Mouse (Mus musculus): ENCODE data around the gene Gm21974. TPM values are rescaled to one million over a fixed set of nuclear protein-coding genes. Genes with fewer than 3 reads are reported as not detected.
"Not testable (repeated sequence)": the region's sequence is repeated elsewhere in the genome, so short reads cannot be mapped to it uniquely, and the experiment has no call there.

Gm21974 gene
- polyA plus RNA-seq, 1 experiment from 2014 or later, result not detected

DNA sequence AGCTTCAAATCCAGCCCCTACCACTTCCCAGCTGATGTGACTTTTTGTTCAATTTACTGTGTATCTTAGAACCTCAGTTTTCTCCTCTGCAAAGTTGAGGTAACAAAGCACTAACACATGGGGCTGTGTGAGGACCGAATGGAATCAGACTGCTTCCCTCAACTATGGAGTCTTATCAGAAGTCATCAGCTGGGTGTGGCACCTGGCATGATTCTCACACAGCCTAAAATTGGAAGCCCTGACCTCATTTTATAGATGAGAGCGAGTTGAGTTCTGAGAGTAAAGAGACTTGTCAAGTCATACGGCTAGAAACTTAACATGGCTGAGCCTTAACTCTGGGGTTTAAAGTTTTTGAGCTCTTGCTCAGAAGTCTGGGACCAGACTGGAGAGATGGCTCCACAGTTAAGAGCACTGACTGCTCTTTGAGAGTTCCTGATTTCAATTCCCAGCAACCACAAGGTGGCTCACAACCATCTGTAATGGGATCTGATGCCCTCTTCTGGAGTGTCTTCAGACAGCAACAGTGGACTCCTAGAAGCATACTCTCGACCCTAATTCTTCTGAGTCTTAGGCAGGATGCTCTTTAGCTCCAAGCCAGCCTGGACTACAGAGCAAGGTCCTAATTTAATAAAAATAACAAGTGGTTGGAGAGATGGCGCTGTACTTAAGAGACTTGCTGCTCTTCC lies 25.0 kb downstream of the Gm21974 start:
- no peaks in the 10 kb centered on the region for H3K27me3 ChIP-seq
- H3K4me1 ChIP-seq, result peaks cover 12% of the 10 kb centered on the region
- 84% methylated on average over 5 of the region's 5 CpGs for WGBS
- H3K36me3 ChIP-seq, result peaks cover 57% of the 10 kb centered on the region
- H3K9me3 ChIP-seq, result no peaks in the 10 kb centered on the region
- no peak overlapping the region for H3K9ac ChIP-seq
- no peak for ATAC-seq (ENCODE audit: low FRiP score, low read depth)
- no peak overlapping the region for H3K4me3 ChIP-seq
- H3K4me2 ChIP-seq (replicated peaks), result no peak overlapping the region
- no peak overlapping the region for H3K27ac ChIP-seq

DNA sequence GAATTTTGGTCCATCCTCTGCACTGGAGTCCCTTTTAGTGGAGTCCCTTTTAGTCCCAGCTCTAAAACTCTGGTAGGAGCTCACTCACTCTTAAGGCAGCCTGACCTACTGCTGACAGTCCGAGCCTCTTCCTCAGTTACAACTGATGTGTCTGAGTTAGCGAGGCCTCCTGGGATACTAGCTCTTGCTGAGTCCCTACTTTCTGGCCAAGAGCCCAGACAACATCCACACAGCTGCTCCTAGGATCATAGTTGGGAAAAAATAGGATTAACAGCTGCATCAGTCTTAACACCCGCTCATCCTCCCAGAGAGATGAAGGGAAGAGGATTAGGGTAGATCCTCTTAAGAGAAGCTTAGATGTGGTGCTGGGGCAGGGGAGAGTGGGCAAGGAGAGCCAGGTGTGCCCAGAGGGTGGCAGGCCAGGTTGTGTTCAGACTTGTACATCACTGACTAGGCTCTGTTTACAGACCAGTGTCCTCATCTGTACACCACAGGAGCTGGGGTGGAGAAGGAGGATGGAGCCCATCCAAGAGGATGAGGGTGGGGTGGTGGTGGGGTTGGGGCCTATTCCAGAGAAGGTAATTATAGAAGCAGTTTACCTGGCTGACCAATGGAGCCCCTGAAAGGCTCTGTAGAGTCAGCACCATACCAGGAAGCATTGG lies 26.0 kb downstream of the Gm21974 start:
- ATAC-seq (ENCODE audit: low FRiP score, low read depth), result peak; percentile 67; the same call in 1 of the 2 replicates
- Histone ChIP-seq H3K36me3 (peaks cover 66% of the 10 kb centered on the region), H3K27me3 (no peaks in the 10 kb centered on the region), H3K9ac (0 out of 2 replicates have a peak overlapping the region, but pooled peaks have one; percentile 8), H3K9me3 (no peaks in the 10 kb centered on the region), H3K27ac (no peak overlapping the region), H3K4me2 (replicated peaks) (no peak overlapping the region), H3K4me3 (no peak overlapping the region), H3K4me1 (peaks cover 8% of the 10 kb centered on the region)
- 79% methylated on average over 3 of the region's 3 CpGs for WGBS

DNA sequence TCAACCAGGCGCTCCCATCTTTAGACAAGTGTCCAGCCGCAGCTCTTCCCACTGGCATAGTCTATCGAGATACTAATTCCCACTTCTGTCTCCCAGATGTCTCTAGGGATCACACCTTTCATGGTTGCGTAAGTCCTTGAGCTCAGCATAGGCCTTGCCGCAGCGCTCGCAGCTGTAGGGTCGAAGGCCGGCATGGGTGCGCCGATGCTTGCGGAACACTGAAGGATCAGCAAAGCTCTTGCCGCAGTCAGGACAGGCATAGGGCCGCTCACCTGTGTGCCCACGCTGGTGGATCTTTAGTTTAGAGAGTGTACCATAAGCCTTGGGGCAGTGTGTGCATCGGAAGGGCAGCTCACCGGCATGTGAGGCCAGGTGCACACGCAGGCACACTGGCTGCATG lies 27.6 kb downstream of the Gm21974 start:
- H3K27me3 ChIP-seq, result no peaks in the 10 kb centered on the region
- H3K9me3 ChIP-seq, result no peaks in the 10 kb centered on the region
- peaks cover 64% of the 10 kb centered on the region for H3K36me3 ChIP-seq
- 96% methylated on average over 18 of the region's 18 CpGs for WGBS
- H3K9ac ChIP-seq, result no peak overlapping the region
- no peak for ATAC-seq (ENCODE audit: low FRiP score, low read depth)
- H3K4me2 ChIP-seq (replicated peaks), result no peak overlapping the region
- no peak overlapping the region for H3K4me3 ChIP-seq
- H3K4me1 ChIP-seq, result no peaks in the 10 kb centered on the region
- H3K27ac ChIP-seq, result no peak overlapping the region

DNA sequence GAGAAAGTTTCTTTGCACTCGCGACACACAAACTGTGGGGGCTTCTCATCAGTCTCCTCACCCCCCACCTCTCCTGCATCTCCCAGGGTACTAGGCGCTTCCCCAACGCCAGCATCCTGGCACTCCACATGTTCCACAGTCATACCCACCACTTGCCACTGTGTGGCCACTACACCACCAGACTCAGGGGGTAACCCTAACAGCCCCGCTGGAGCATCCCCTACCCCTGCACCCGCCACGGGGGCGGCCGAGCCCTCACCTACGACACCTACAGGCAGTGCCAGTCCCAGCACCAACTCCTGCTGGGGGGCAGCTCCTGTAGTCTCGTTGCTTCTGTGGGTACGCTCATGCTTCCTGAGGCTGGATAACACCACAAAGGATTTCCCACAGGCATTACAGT lies 28.8 kb downstream of the Gm21974 start:
- Histone ChIP-seq H3K4me3 (no peak overlapping the region), H3K4me2 (replicated peaks) (no peak overlapping the region), H3K9me3 (no peaks in the 10 kb centered on the region), H3K27ac (no peak overlapping the region), H3K4me1 (no peaks in the 10 kb centered on the region), H3K36me3 (peaks cover 62% of the 10 kb centered on the region), H3K27me3 (no peaks in the 10 kb centered on the region), H3K9ac (no peak overlapping the region)
- 95% methylated on average over 12 of the region's 12 CpGs for WGBS
- no peak for ATAC-seq (ENCODE audit: low FRiP score, low read depth)

DNA sequence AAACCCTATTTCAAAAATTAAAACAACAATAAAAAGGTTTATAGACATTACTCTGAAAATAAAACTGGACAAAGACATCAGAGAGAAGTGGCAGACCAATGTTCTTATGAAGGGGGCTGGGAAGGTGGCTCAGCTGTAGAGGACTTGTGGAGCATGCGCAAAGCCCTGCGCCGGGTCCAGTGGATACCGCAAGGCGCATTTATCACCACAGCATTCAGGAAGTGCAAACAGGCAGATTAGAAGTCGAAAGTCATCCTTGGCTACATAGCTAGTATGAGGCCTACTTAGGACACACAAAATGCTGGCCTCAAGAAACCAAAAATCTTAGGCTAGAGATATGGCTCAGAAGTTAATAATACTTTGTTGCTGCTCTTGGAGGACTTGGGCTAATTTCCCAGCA lies 37.0 kb downstream of the Gm21974 start:
- Histone ChIP-seq H3K36me3 (0 out of 2 replicates have a peak, but pooled peaks cover 7% of the 10 kb centered on the region), H3K9ac (no peak overlapping the region), H3K27me3 (no peaks in the 10 kb centered on the region), H3K4me1 (no peaks in the 10 kb centered on the region), H3K27ac (no peak overlapping the region), H3K4me3 (no peak overlapping the region), H3K9me3 (no peaks in the 10 kb centered on the region), H3K4me2 (replicated peaks) (no peak overlapping the region)
- no peak for ATAC-seq (ENCODE audit: low FRiP score, low read depth)
- 90% methylated on average over 6 of the region's 6 CpGs for WGBS

DNA sequence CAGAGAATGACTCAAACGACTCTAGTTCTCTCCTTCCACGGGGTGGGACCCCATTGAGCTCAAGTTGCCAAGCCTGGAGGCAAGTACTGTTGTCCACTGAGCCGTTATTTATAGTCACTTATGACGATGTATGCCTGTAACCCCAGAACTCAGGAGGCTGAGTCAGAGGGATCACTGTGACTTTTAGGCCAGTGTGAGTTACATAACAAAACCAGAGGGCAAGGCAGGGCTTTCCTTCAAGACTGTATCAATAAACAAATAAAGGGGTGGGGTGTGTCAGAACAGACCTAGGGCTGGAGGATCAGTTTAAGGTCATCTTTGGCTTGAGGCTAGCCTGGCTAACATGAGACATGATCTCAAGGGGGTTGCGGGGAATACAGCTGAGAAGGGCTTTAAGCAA lies 44.3 kb downstream of the Gm21974 start:
- Histone ChIP-seq H3K27me3 (no peaks in the 10 kb centered on the region), H3K27ac (no peak overlapping the region), H3K4me3 (no peak overlapping the region), H3K9ac (no peak overlapping the region), H3K9me3 (no peaks in the 10 kb centered on the region), H3K4me2 (replicated peaks) (no peak overlapping the region), H3K36me3 (peaks cover 25% of the 10 kb centered on the region), H3K4me1 (no peaks in the 10 kb centered on the region)
- WGBS, result 62% methylated on average over 5 of the region's 5 CpGs
- no peak for ATAC-seq (ENCODE audit: low FRiP score, low read depth)

DNA sequence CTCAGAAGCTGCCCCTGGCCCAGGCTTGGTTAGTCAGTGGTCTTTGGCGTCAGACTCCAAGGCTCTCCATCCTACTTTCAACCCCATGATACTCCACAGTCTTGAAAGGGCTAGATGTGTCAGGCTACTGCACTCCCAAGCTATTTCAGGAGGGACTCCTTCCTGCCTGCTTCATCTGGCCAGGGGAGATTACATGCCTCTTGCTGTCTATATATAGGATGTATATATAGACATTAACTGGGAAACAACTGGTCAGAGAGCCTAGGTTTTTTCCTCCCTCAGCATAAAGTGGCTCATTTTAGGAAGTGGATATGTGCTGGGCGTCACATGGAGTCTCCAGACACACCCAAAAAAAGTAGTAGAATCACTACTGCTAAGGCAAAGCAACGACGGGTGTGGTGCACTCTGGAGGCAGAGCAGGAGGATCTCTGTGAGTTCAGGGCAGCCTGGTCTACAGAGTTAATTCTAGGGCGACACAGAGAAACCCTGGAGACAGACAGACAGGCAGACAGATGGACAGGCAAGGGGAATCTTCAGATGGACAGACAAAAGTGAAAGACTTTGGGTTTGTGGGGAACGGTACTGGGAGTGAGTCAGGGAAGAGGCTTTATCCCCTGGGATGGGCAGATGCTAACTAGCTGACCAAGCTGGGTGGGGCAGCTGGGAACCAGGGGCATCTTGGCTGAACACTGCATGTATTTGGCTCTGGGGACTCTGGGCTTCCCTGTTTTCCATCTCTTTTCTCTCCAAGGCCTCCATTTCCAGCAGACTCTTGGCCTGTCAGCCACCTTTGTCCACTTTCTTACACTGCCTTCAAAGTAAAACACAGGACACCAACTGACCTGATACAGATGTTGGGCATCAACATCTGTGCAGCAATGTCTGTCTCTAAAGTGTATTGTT lies 45.0 kb downstream of the Gm21974 start:
- H3K4me2 ChIP-seq (replicated peaks), result no peak overlapping the region
- no peaks in the 10 kb centered on the region for H3K27me3 ChIP-seq
- 74% methylated on average over 6 of the region's 6 CpGs for WGBS
- H3K4me1 ChIP-seq, result no peaks in the 10 kb centered on the region
- H3K9me3 ChIP-seq, result no peaks in the 10 kb centered on the region
- H3K4me3 ChIP-seq, result no peak overlapping the region
- no peak; the same call in 1 of the 2 replicates for ATAC-seq (ENCODE audit: low FRiP score, low read depth)
- H3K36me3 ChIP-seq, result peaks cover 31% of the 10 kb centered on the region
- no peak overlapping the region for H3K9ac ChIP-seq
- H3K27ac ChIP-seq, result no peak overlapping the region

DNA sequence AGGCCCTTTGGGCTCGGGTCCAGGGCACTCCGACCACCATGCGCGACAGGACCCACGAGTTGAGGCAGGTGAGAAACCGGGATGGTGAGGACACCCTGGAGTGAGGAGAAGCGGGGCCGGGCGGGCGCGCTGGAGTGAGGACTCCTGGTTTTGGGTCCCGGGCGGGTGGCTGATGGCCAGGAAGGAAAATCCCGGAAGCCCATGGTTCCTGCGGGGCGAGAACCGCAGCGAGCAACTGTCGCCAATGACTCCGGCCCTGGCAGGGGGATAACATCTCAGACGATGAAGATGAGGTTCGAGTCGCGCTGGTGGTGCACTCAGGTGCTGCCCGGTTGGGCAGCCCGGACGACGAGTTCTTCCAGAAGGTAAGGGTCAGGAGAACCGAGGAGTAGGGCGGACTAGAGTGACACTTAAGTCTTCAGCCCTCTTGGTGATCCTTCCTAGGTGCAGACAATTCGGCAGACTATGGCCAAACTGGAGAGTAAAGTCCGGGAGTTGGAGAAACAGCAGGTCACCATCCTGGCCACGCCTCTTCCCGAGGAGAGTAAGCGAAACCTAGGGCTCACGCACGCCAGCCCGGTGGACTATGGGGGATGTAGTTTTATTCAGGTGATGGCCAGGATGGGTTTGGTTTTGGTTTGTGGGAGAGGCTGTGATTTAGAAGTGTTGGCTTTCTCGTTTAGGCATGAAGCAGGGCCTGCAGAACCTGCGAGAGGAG lies 53.1 kb downstream of the Gm21974 start:
- Histone ChIP-seq H3K27me3 (no peaks in the 10 kb centered on the region), H3K27ac (peak overlapping the region; percentile 89), H3K4me2 (replicated peaks) (peak overlapping the region; percentile 79), H3K4me3 (peak overlapping the region; percentile 84), H3K9ac (peak overlapping the region; percentile 79), H3K9me3 (no peaks in the 10 kb centered on the region), H3K36me3 (peaks cover 34% of the 10 kb centered on the region), H3K4me1 (peaks cover 14% of the 10 kb centered on the region)
- ATAC-seq (ENCODE audit: low FRiP score, low read depth), result peak; percentile 57
- WGBS, result under 1% methylated on average over 40 of the region's 40 CpGs

DNA sequence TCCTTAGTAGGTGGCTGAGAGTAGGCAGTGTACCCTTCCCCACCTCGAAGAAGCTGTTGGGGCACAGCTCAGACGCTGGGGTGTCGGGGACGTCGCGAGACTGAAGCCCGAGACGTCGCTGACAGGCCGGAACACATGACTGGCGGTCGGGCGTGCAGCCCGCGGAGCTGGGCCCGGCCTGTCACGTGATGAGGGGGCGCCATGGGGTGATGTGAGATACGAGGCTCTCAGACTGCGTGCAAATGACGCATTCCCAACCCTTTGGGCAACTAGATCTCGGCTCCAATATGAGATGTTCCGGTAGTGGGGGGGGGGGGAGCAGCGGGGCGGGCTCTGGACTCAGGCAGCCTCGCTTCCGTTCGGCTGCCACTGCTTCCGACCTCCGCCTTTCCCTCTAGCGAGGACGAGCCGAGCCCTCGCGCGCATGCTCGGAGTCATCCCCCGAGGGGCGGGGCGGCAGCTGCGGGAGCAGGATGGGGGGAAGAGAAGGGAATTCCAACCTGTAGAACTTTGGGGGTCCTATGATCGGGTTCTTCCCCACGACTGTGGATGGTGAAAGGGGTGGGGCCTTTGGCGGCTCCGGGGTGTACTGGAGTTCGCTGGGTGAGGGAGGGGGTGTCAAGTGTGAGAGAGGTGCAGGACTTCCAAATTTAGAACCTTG lies 53.8 kb downstream of the Gm21974 start:
- peaks cover 29% of the 10 kb centered on the region for H3K36me3 ChIP-seq
- H3K9me3 ChIP-seq, result no peaks in the 10 kb centered on the region
- peaks cover 14% of the 10 kb centered on the region for H3K4me1 ChIP-seq
- under 1% methylated on average over 46 of the region's 46 CpGs for WGBS
- H3K4me2 ChIP-seq (replicated peaks), result peak overlapping the region; percentile 79
- H3K27me3 ChIP-seq, result no peaks in the 10 kb centered on the region
- ATAC-seq (ENCODE audit: low FRiP score, low read depth), result peak; percentile 91
- peak overlapping the region; percentile 89 for H3K27ac ChIP-seq
- H3K4me3 ChIP-seq, result peak overlapping the region; percentile 84
- H3K9ac ChIP-seq, result peak overlapping the region; percentile 79

DNA sequence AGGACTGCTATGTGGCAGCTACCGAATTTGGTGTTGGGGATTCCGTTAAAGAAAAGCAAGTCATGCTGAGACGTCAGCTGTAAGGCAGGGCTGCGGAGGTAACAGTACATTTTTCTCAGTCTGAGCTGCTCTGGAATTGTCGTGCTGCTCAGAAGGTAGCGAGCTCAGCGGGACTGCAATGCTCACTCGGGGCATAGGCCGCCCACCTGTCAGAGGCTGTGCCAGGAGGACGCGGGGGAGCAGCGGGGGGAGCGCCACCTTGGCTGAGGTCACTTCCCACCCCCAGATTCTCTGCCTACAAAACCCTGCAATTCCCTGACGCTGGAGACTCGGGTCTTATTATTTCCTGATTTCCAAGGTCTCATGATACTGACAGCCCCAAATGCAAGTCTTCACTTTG lies 54.4 kb downstream of the Gm21974 start:
- no peaks in the 10 kb centered on the region for H3K9me3 ChIP-seq
- WGBS, result 3% methylated on average over 15 of the region's 15 CpGs

DNA sequence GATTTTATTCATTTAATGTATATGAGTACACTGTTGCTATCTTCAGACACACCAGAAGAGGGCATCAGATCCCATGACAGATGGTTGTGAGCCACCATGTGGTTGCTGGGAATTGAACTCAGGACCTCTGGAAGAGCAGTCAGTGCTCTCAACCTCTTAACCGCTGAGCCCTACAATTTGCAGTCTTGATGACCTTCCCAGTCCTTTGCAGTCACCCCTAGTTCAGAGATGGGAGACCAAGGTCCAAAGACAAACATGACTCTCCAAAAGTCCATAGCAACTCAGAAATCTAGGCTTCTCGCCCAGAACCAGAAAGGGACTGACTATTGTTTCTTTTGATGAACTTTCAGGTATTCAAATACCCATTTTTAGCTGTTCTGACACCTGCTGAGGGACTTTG lies 55.2 kb downstream of the Gm21974 start:
- not testable (repeated sequence) for H3K4me3 ChIP-seq; H3K27me3 ChIP-seq; H3K27ac ChIP-seq; ATAC-seq (ENCODE audit: low FRiP score, low read depth); H3K9me3 ChIP-seq; H3K9ac ChIP-seq
- 80% methylated on average over 2 of the region's 2 CpGs for WGBS
- Histone ChIP-seq H3K4me2 (replicated peaks) (peak overlapping the region; percentile 79), H3K4me1 (peaks cover 14% of the 10 kb centered on the region), H3K36me3 (peaks cover 17% of the 10 kb centered on the region)

More for the DNA sequence above, 54.4 kb downstream of the Gm21974 start:
- H3K4me2 ChIP-seq (replicated peaks), result peak overlapping the region; percentile 79
- no peaks in the 10 kb centered on the region for H3K27me3 ChIP-seq
- H3K4me1 ChIP-seq, result peaks cover 14% of the 10 kb centered on the region
- H3K27ac ChIP-seq, result peak overlapping the region; percentile 89
- H3K36me3 ChIP-seq, result peaks cover 23% of the 10 kb centered on the region
- H3K4me3 ChIP-seq, result peak overlapping the region; percentile 84
- H3K9ac ChIP-seq, result peak overlapping the region; percentile 79
- ATAC-seq (ENCODE audit: low FRiP score, low read depth), result peak; percentile 3; the same call in 1 of the 2 replicates

Measured in limb, embryonic 13.5 days (tissue).